Mouse (Mus musculus): ENCODE data around the gene Slc16a6. TPM values are rescaled to one million over a fixed set of nuclear protein-coding genes. Genes with fewer than 3 reads are reported as not detected.

Gene Slc16a6
- polyA plus RNA-seq, 1 experiment from 2014 or later = 143 TPM

- H3K27ac ChIP-seq (ENCODE audit: low read depth, low read length) = no peak overlapping the region
- 81% methylated on average over 9 of the region's 9 CpGs for WGBS
- no peak overlapping the region for H3K9ac ChIP-seq (ENCODE audit: low read depth, low read length)
- H3K27me3 ChIP-seq (replicated peaks; ENCODE audit: control insufficient read depth, insufficient read depth, low read length) = no peaks in the 10 kb centered on the region
- H3K4me3 ChIP-seq (ENCODE audit: low read depth, low read length) = no peak overlapping the region
- ATAC-seq = no peak
- no peaks in the 10 kb centered on the region for H3K4me1 ChIP-seq (replicated peaks; ENCODE audit: control insufficient read depth, insufficient read depth, low read length)
- no peaks in the 10 kb centered on the region for H3K9me3 ChIP-seq (ENCODE audit: control insufficient read depth)
- no peak for TF ChIP-seq CTCF (IDR thresholded peaks at IDR 0.05; ENCODE audit: low read depth)
- no peaks in the 10 kb centered on the region for H3K36me3 ChIP-seq (ENCODE audit: control insufficient read depth, insufficient read depth)
- no peak overlapping the region for H3K4me2 ChIP-seq (replicated peaks; ENCODE audit: low read depth)
These were observed 55.8 kb downstream of the Slc16a6 start for GRCm38 (mm10) chr11:109417472-109418040.

- Histone ChIP-seq H3K9ac (ENCODE audit: low read depth, low read length) (no peak overlapping the region), H3K4me3 (ENCODE audit: low read depth, low read length) (no peak overlapping the region), H3K9me3 (ENCODE audit: control insufficient read depth) (no peaks in the 10 kb centered on the region), H3K27ac (ENCODE audit: low read depth, low read length) (no peak overlapping the region), H3K36me3 (ENCODE audit: control insufficient read depth, insufficient read depth) (no peaks in the 10 kb centered on the region), H3K4me2 (replicated peaks; ENCODE audit: low read depth) (no peak overlapping the region), H3K27me3 (replicated peaks; ENCODE audit: control insufficient read depth, insufficient read depth, low read length) (no peaks in the 10 kb centered on the region), H3K4me1 (replicated peaks; ENCODE audit: control insufficient read depth, insufficient read depth, low read length) (no peaks in the 10 kb centered on the region)
- no peak for TF ChIP-seq CTCF (IDR thresholded peaks at IDR 0.05; ENCODE audit: low read depth)
- no peak for ATAC-seq
- WGBS = 35% methylated on average over 8 of the region's 8 CpGs
These were observed 56.5 kb downstream of the Slc16a6 start for GRCm38 (mm10) chr11:109416709-109417420.

GRCm38 (mm10) chr11:109414802-109415201 lies 58.6 kb downstream of the Slc16a6 start:
- H3K4me1 ChIP-seq (replicated peaks; ENCODE audit: control insufficient read depth, insufficient read depth, low read length) = no peaks in the 10 kb centered on the region
- 90% methylated on average over 5 of the region's 5 CpGs for WGBS
- no peaks in the 10 kb centered on the region for H3K36me3 ChIP-seq (ENCODE audit: control insufficient read depth, insufficient read depth)
- H3K27me3 ChIP-seq (replicated peaks; ENCODE audit: control insufficient read depth, insufficient read depth, low read length) = no peaks in the 10 kb centered on the region
- no peak overlapping the region for H3K27ac ChIP-seq (ENCODE audit: low read depth, low read length)
- no peak overlapping the region for H3K4me2 ChIP-seq (replicated peaks; ENCODE audit: low read depth)
- TF ChIP-seq CTCF (IDR thresholded peaks at IDR 0.05; ENCODE audit: low read depth) = no peak
- no peak for ATAC-seq
- H3K9me3 ChIP-seq (ENCODE audit: control insufficient read depth) = no peaks in the 10 kb centered on the region
- no peak overlapping the region for H3K9ac ChIP-seq (ENCODE audit: low read depth, low read length)
- H3K4me3 ChIP-seq (ENCODE audit: low read depth, low read length) = no peak overlapping the region

GRCm38 (mm10) chr11:109413617-109414016 lies 59.8 kb downstream of the Slc16a6 start, which contains the start of gene 9930022D16Rik:
TSS of gene 9930022D16Rik (plus strand) at chr11:109413917.
- no peaks in the 10 kb centered on the region for H3K9me3 ChIP-seq (ENCODE audit: control insufficient read depth)
- H3K4me1 ChIP-seq (replicated peaks; ENCODE audit: control insufficient read depth, insufficient read depth, low read length) = no peaks in the 10 kb centered on the region
- no peak within 1 kb of the TSS for H3K27ac ChIP-seq (ENCODE audit: low read depth, low read length)
- 77% methylated on average over 6 of the region's 6 CpGs for WGBS
- H3K4me2 ChIP-seq (replicated peaks; ENCODE audit: low read depth) = no peak within 1 kb of the TSS
- ATAC-seq = no peak
- no peaks in the 10 kb centered on the region for H3K36me3 ChIP-seq (ENCODE audit: control insufficient read depth, insufficient read depth)
- TF ChIP-seq CTCF (IDR thresholded peaks at IDR 0.05; ENCODE audit: low read depth) = no peak
- H3K9ac ChIP-seq (ENCODE audit: low read depth, low read length) = no peak within 1 kb of the TSS
- no peaks in the 10 kb centered on the region for H3K27me3 ChIP-seq (replicated peaks; ENCODE audit: control insufficient read depth, insufficient read depth, low read length)
- H3K4me3 ChIP-seq (ENCODE audit: low read depth, low read length) = no peak within 1 kb of the TSS

GRCm38 (mm10) chr11:109410197-109410980 lies 63.0 kb downstream of the Slc16a6 start:
- H3K27me3 ChIP-seq (replicated peaks; ENCODE audit: control insufficient read depth, insufficient read depth, low read length) = no peaks in the 10 kb centered on the region
- no peak overlapping the region for H3K4me3 ChIP-seq (ENCODE audit: low read depth, low read length)
- no peak overlapping the region for H3K27ac ChIP-seq (ENCODE audit: low read depth, low read length)
- H3K4me2 ChIP-seq (replicated peaks; ENCODE audit: low read depth) = no peak overlapping the region
- 76% methylated on average over 15 of the region's 15 CpGs for WGBS
- TF ChIP-seq CTCF (IDR thresholded peaks at IDR 0.05; ENCODE audit: low read depth) = no peak
- no peaks in the 10 kb centered on the region for H3K9me3 ChIP-seq (ENCODE audit: control insufficient read depth)
- no peaks in the 10 kb centered on the region for H3K36me3 ChIP-seq (ENCODE audit: control insufficient read depth, insufficient read depth)
- no peaks in the 10 kb centered on the region for H3K4me1 ChIP-seq (replicated peaks; ENCODE audit: control insufficient read depth, insufficient read depth, low read length)
- no peak for ATAC-seq
- H3K9ac ChIP-seq (ENCODE audit: low read depth, low read length) = no peak overlapping the region

GRCm38 (mm10) chr11:109406431-109406830 lies 67.0 kb downstream of the Slc16a6 start:
- Histone ChIP-seq H3K36me3 (ENCODE audit: control insufficient read depth, insufficient read depth) (no peaks in the 10 kb centered on the region), H3K4me2 (replicated peaks; ENCODE audit: low read depth) (no peak overlapping the region), H3K4me1 (replicated peaks; ENCODE audit: control insufficient read depth, insufficient read depth, low read length) (no peaks in the 10 kb centered on the region), H3K9ac (ENCODE audit: low read depth, low read length) (no peak overlapping the region), H3K27me3 (replicated peaks; ENCODE audit: control insufficient read depth, insufficient read depth, low read length) (no peaks in the 10 kb centered on the region), H3K9me3 (ENCODE audit: control insufficient read depth) (no peaks in the 10 kb centered on the region), H3K27ac (ENCODE audit: low read depth, low read length) (no peak overlapping the region), H3K4me3 (ENCODE audit: low read depth, low read length) (no peak overlapping the region)
- no peak for TF ChIP-seq CTCF (IDR thresholded peaks at IDR 0.05; ENCODE audit: low read depth)
- 91% methylated on average over 5 of the region's 5 CpGs for WGBS
- no peak for ATAC-seq

Small RNAs within 50 kb of the gene (microRNA-seq; reads per million reads assigned to microRNA genes)
- not detected for gene Gm25540

Other genes starting within 250 kb of the Slc16a6 start
- gene Rgs9, start 175.5 kb downstream of the Slc16a6 start, polyA plus RNA-seq (2015; fragmentation: Nextera tagmentation; extraction: Ambion mirVana) = 2.6 and 2.8 TPM in 2 replicates
- 81.7 and 86.9 TPM in 2 replicates for gene Gna13, start 110.8 kb downstream of the Slc16a6 start, polyA plus RNA-seq (2015; fragmentation: Nextera tagmentation; extraction: Ambion mirVana)
- 0.08 TPM in 1 of 2 replicates, not detected in the other for gene 9930022D16Rik, start 59.7 kb downstream of the Slc16a6 start, polyA plus RNA-seq (2015; fragmentation: Nextera tagmentation; extraction: Ambion mirVana)
- 22.7 and 23.8 TPM in 2 replicates for gene Amz2, start 47.7 kb downstream of the Slc16a6 start, polyA plus RNA-seq (2015; fragmentation: Nextera tagmentation; extraction: Ambion mirVana)
- 50.9 and 54.4 TPM in 2 replicates for gene Arsg, start 224 bp downstream of the Slc16a6 start, polyA plus RNA-seq (2015; fragmentation: Nextera tagmentation; extraction: Ambion mirVana)
- gene Wipi1, start 138.4 kb upstream of the Slc16a6 start, polyA plus RNA-seq (2015; fragmentation: Nextera tagmentation; extraction: Ambion mirVana) = 28.2 and 30.4 TPM in 2 replicates
- gene Prkar1a, start 175.8 kb upstream of the Slc16a6 start, polyA plus RNA-seq (2015; fragmentation: Nextera tagmentation; extraction: Ambion mirVana) = 180 and 188 TPM in 2 replicates
- gene Fam20a, start 248.7 kb upstream of the Slc16a6 start, polyA plus RNA-seq (2015; fragmentation: Nextera tagmentation; extraction: Ambion mirVana) = 2.5 TPM in 2 replicates